Mouse (Mus musculus) olfactory bulb, adult 2 months (tissue): ENCODE measurements around the gene Olfr635. TPM values are rescaled to one million over a fixed set of nuclear protein-coding genes. Genes with fewer than 3 reads are reported as not detected.

Experiments used
- H3K27ac ChIP-seq: fragments of 200-500 bp; 2 replicates; pipeline ENCODE4 v1.5.1; 2012; ENCODE audit warnings: low read depth, low read length; ENCODE audit not compliant: insufficient read depth
- H3K4me1 ChIP-seq: fragments of 200-500 bp; 2 replicates; pipeline ENCODE4 v1.6.1; 2012; ENCODE audit warnings: low read length; ENCODE audit not compliant: control insufficient read depth, insufficient read depth
- H3K4me3 ChIP-seq: fragments of 200-500 bp; 2 replicates; pipeline ENCODE4 v1.5.1; 2012; ENCODE audit warnings: mild to moderate bottlenecking, low read depth, low read length, moderate library complexity; ENCODE audit not compliant: insufficient read depth
- CTCF ChIP-seq: fragments of 200-500 bp; IDR thresholded peaks from 2 replicates; pipeline ENCODE4 v1.5.1; 2012; ENCODE audit warnings: low read depth, mild to moderate bottlenecking, low read length, moderate library complexity; ENCODE audit not compliant: insufficient read depth
- POLR2A ChIP-seq: fragments of 200-500 bp; IDR thresholded peaks from 2 replicates; pipeline ENCODE4 v1.6.1; 2012; ENCODE audit warnings: mild to moderate bottlenecking, low read depth, low read length, moderate library complexity; ENCODE audit not compliant: insufficient read depth
- WGBS: fragments of 180-500 bp; shearing (Covaris S2); methylation state at CpG from one replicate; pipeline ENCODE4 v1.1.7; 2018; 5-methylcytosine and 5-hydroxymethylcytosine counted together
- polyA plus RNA-seq: library from polyadenylated mRNA; stranded (reverse); fragments of >200 nt; gene quantifications from 2 replicates; pipeline ENCODE4 v1.2.4, GENCODE M21; 2012; ENCODE audit warnings: low replicate concordance; ENCODE audit not compliant: missing spikeins, insufficient read depth, insufficient read length

Gene Olfr635
- polyA plus RNA-seq, 1 experiment, result not detected

- H3K4me3 ChIP-seq, result no peak overlapping the region
- TF ChIP-seq CTCF (no peak), POLR2A (no peak)
- no peak overlapping the region for H3K27ac ChIP-seq
- WGBS, result 88% methylated on average over 1 of the region's 1 CpGs
- H3K4me1 ChIP-seq, result no peaks in the 10 kb centered on the region
Observed at GRCm38 (mm10) chr7:104018953-104019352, 48.0 kb downstream of the Olfr635 start.

- Histone ChIP-seq H3K4me1 (no peaks in the 10 kb centered on the region), H3K4me3 (no peak overlapping the region), H3K27ac (no peak overlapping the region)
- 94% methylated on average over 6 of the region's 6 CpGs for WGBS
- TF ChIP-seq CTCF (no peak), POLR2A (no peak)
Observed at GRCm38 (mm10) chr7:104021651-104022050, 50.7 kb downstream of the Olfr635 start.

- no peak for TF ChIP-seq CTCF
- no peak for TF ChIP-seq POLR2A
- Histone ChIP-seq H3K4me3 (no peak within 1 kb of the TSS), H3K4me1 (no peaks in the 10 kb centered on the region), H3K27ac (no peak within 1 kb of the TSS)
- 83% methylated on average over 6 of the region's 6 CpGs for WGBS
Observed at GRCm38 (mm10) chr7:104025473-104025872, 54.5 kb downstream of the Olfr635 start, which contains the start of gene Olfr640. Gene Olfr640, minus strand, starts transcription at chr7:104025573.

- no peak for TF ChIP-seq CTCF
- TF ChIP-seq POLR2A, result no peak
- no peaks in the 10 kb centered on the region for H3K4me1 ChIP-seq
- H3K4me3 ChIP-seq, result no peak overlapping the region
- WGBS, result 80% methylated on average over 3 of the region's 3 CpGs
- H3K27ac ChIP-seq, result no peak overlapping the region
Observed at GRCm38 (mm10) chr7:104026978-104027377, 56.0 kb downstream of the Olfr635 start.

GRCm38 (mm10) chr7:104035145-104035544 lies 64.2 kb downstream of the Olfr635 start, which contains the start of gene Olfr641:
Gene Olfr641, plus strand, starts transcription at chr7:104035445.
- Histone ChIP-seq H3K4me3 (no peak within 1 kb of the TSS), H3K4me1 (no peaks in the 10 kb centered on the region), H3K27ac (no peak within 1 kb of the TSS)
- TF ChIP-seq POLR2A, result no peak
- no peak for TF ChIP-seq CTCF
- 66% methylated on average over 1 of the region's 1 CpGs for WGBS

Other genes starting within 250 kb of the Olfr635 start
- not detected in 2 replicates for gene Olfr628, start 240.8 kb upstream of the Olfr635 start, polyA plus RNA-seq
- gene Olfr629, start 226.2 kb upstream of the Olfr635 start, polyA plus RNA-seq, result not detected in 2 replicates
- not detected in 2 replicates for gene Olfr630, start 213.8 kb upstream of the Olfr635 start, polyA plus RNA-seq
- not detected in 2 replicates for gene Olfr69, start 199.6 kb upstream of the Olfr635 start, polyA plus RNA-seq
- gene Olfr68, start 191.5 kb upstream of the Olfr635 start, polyA plus RNA-seq, result not detected in 2 replicates
- gene Olfr67, start 179.3 kb upstream of the Olfr635 start, polyA plus RNA-seq, result not detected in 2 replicates
- not detected in 2 replicates for gene Hbb-bt, start 157.2 kb upstream of the Olfr635 start, polyA plus RNA-seq
- not detected in 2 replicates for gene Hbb-bs, start 143.1 kb upstream of the Olfr635 start, polyA plus RNA-seq
- gene Hbb-bh2, start 130.6 kb upstream of the Olfr635 start, polyA plus RNA-seq, result not detected in 2 replicates
- gene Hbb-bh1, start 128.0 kb upstream of the Olfr635 start, polyA plus RNA-seq, result not detected in 2 replicates
- gene Hbb-y, start 117.9 kb upstream of the Olfr635 start, polyA plus RNA-seq, result not detected in 2 replicates
- gene Olfr66, start 84.9 kb upstream of the Olfr635 start, polyA plus RNA-seq, result not detected in 2 replicates
- not detected in 2 replicates for gene Olfr64, start 76.7 kb upstream of the Olfr635 start, polyA plus RNA-seq
- gene Olfr65, start 67.7 kb upstream of the Olfr635 start, polyA plus RNA-seq, result not detected in 2 replicates
- gene Olfr631, start 42.3 kb upstream of the Olfr635 start, polyA plus RNA-seq, result not detected in 2 replicates
- not detected in 2 replicates for gene Olfr632, start 36.8 kb upstream of the Olfr635 start, polyA plus RNA-seq
- not detected in 2 replicates for gene Olfr633, start 26.7 kb upstream of the Olfr635 start, polyA plus RNA-seq
- gene Olfr638, start 27.6 kb downstream of the Olfr635 start, polyA plus RNA-seq, result not detected in 2 replicates
- gene Olfr639, start 46.2 kb downstream of the Olfr635 start, polyA plus RNA-seq, result not detected in 2 replicates
- gene Olfr640, start 54.4 kb downstream of the Olfr635 start, polyA plus RNA-seq, result not detected in 2 replicates
- not detected in 2 replicates for gene Olfr641, start 64.3 kb downstream of the Olfr635 start, polyA plus RNA-seq
- gene Olfr642, start 81.5 kb downstream of the Olfr635 start, polyA plus RNA-seq, result not detected in 2 replicates
- gene 4930516K23Rik, start 90.3 kb downstream of the Olfr635 start, polyA plus RNA-seq, result not detected in 2 replicates
- gene Olfr644, start 100.7 kb downstream of the Olfr635 start, polyA plus RNA-seq, result not detected in 2 replicates
- gene Olfr645, start 114.3 kb downstream of the Olfr635 start, polyA plus RNA-seq, result not detected in 2 replicates
- gene Olfr646, start 133.7 kb downstream of the Olfr635 start, polyA plus RNA-seq, result not detected in 2 replicates
- gene Ubqln5, start 158.7 kb downstream of the Olfr635 start, polyA plus RNA-seq, result not detected in 2 replicates
- not detected in 2 replicates for gene Olfr643, start 166.3 kb downstream of the Olfr635 start, polyA plus RNA-seq
- gene Ubqln3, start 172.1 kb downstream of the Olfr635 start, polyA plus RNA-seq, result not detected in 2 replicates
- not detected in 2 replicates for gene Ubqlnl, start 179.4 kb downstream of the Olfr635 start, polyA plus RNA-seq
- gene Olfm5, start 193.7 kb downstream of the Olfr635 start, polyA plus RNA-seq, result not detected in 2 replicates
- not detected in 2 replicates for gene Olfr648, start 212.2 kb downstream of the Olfr635 start, polyA plus RNA-seq
- gene Olfr649, start 224.8 kb downstream of the Olfr635 start, polyA plus RNA-seq, result not detected in 2 replicates
- gene Trim6, start 247.6 kb downstream of the Olfr635 start, polyA plus RNA-seq, result not detected in 2 replicates